In the genomic region with DNA sequence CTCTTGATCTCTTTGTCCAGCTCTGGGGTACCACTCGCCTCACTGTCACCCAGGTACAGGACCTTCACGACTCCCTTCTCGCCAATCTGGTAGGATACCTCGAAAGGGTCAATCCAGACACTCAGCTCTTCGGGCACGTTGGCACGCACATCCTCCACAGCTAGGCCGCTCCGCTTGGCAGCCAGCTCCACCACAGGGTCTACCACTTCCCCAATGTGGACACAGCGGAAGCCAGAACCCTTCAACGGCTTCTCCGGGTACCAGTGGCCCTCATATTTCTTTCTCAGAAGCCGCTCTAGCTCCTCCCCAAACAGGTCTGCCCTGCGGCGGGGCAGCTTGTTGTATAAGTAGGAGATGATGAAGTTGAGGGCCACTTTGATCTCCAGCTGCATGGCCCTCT, we compare ENCODE assay signal across 20 mouse cellular contexts. TPM values are rescaled to one million over a fixed set of nuclear protein-coding genes. Genes with fewer than 3 reads are reported as not detected.
A peak's percentile ranks its signal among the peaks of the same experiment; 100 is the strongest.
DNase-seq lines count a peak whose midpoint lies in the region; ATAC-seq and TF ChIP-seq lines count a peak whose summit lies in the region.
"Had no signal": no experiment of that assay in that cellular context is flagged by ENCODE, and none has a peak within 500 bp of the region (broad histone marks: within the 10 kb centered on the region; RNA-seq: fewer than 3 reads in every experiment).

No protein-coding gene starts in this region.

- peak overlapping the region; percentile 40; the same call in 1 of the 2 replicates for H3K27ac ChIP-seq in heart, adult 2 months
- no peak overlapping the region for H3K27ac ChIP-seq in heart, embryonic 10.5 days
- no peak overlapping the region for H3K27ac ChIP-seq in ES-E14 (ENCODE audit: insufficient read depth, low read depth, low read length, poor library complexity, severe bottlenecking)
- H3K27ac ChIP-seq: embryonic facial prominence, embryonic 10.5 days; forebrain, embryonic 13.5 days; heart, embryonic 13.5 days; hindbrain, embryonic 14.5 days; midbrain, embryonic 10.5 days; stomach, embryonic 15.5 days had no signal

- peaks cover 6% of the 10 kb centered on the region for H3K79me2 ChIP-seq in heart, adult 2 months (replicated peaks; ENCODE audit: control insufficient read depth, insufficient read depth, low read length)

- TF ChIP-seq EP300 in heart, adult 2 months (IDR thresholded peaks at IDR 0.05; ENCODE audit: insufficient read depth, low read depth, low read length), result no peak

- H3K4me1 ChIP-seq in heart, adult 2 months (ENCODE audit: control insufficient read depth, insufficient read depth, low read length), result peaks cover 12% of the 10 kb centered on the region
- peaks cover 28% of the 10 kb centered on the region for H3K4me1 ChIP-seq in heart, embryonic 10.5 days
- H3K4me1 ChIP-seq in ES-E14 (ENCODE audit: control insufficient read depth in 2 of 2, insufficient read depth in 2 of 2, low read length in 2 of 2, poor library complexity in 1 of 2), result peaks cover 0 to 18% of the 10 kb centered on the region in 2 experiments; a peak in 1 of 4 replicates
- H3K4me1 ChIP-seq: stomach, embryonic 15.5 days had no signal

- no peak overlapping the region for H3K9ac ChIP-seq in heart, adult 2 months (ENCODE audit: low read depth, low read length)
- H3K9ac ChIP-seq in ES-E14 (ENCODE audit: insufficient read depth, low read depth, low read length, poor library complexity, severe bottlenecking), result no peak overlapping the region
- H3K9ac ChIP-seq: forebrain, embryonic 13.5 days; heart, embryonic 13.5 days; hindbrain, embryonic 14.5 days; stomach, embryonic 15.5 days had no signal

- no peaks in the 10 kb centered on the region for H3K9me3 ChIP-seq in heart, embryonic 10.5 days
- no peaks in the 10 kb centered on the region for H3K9me3 ChIP-seq in ES-E14 (ENCODE audit: control insufficient read depth, insufficient read depth, low read depth, low read length)
- H3K9me3 ChIP-seq: embryonic facial prominence, embryonic 10.5 days; forebrain, embryonic 13.5 days; heart, embryonic 13.5 days; midbrain, embryonic 10.5 days; stomach, embryonic 15.5 days had no signal

- WGBS in heart, adult 2 months, result 73% methylated on average over 15 of the region's 15 CpGs
- WGBS in heart, embryonic 10.5 days, result 94% methylated on average over 15 of the region's 15 CpGs

- no peaks in the 10 kb centered on the region for H3K27me3 ChIP-seq in heart, adult 2 months (ENCODE audit: control insufficient read depth, insufficient read depth, low read length)
- H3K27me3 ChIP-seq in heart, embryonic 10.5 days (ENCODE audit: insufficient read depth, poor library complexity, severe bottlenecking), result no peaks in the 10 kb centered on the region
- H3K27me3 ChIP-seq: forebrain, embryonic 13.5 days; heart, embryonic 13.5 days; stomach, embryonic 15.5 days had no signal

- intact Hi-C loops in heart, adult 2 months (cut with DNase I), result no loop called here

- TF ChIP-seq POLR2A in heart, adult 2 months (IDR thresholded peaks at IDR 0.05; ENCODE audit: insufficient read depth, low read depth, low read length), result no peak

- H3K36me3 ChIP-seq in heart, adult 2 months (ENCODE audit: control insufficient read depth, insufficient read depth, low read length), result peaks cover 25% of the 10 kb centered on the region
- peaks cover 65% of the 10 kb centered on the region for H3K36me3 ChIP-seq in heart, embryonic 10.5 days
- H3K36me3 ChIP-seq in ES-E14 (ENCODE audit: control insufficient read depth, insufficient read depth, low read length, poor library complexity, severe bottlenecking), result peaks cover 11% of the 10 kb centered on the region; the same call in 1 of the 2 replicates

- in situ Hi-C loops in ES-E14 (cut with MboI; ENCODE audit: low sequenced_read_pairs in 2 of 2, unreplicated experiment in 2 of 2), result no loop called here

- TF ChIP-seq CTCF in heart, adult 2 months (IDR thresholded peaks at IDR 0.05), result no peak

- no peak for DNase-seq in heart, adult 2 months
- no peak for DNase-seq in heart, embryonic 10.5 days (ENCODE audit: low spot score)
- no peak for DNase-seq in ES-E14 (ENCODE audit: low read depth, low spot score)
- peak; percentile 23 for DNase-seq in thymus, postnatal 14 days
- no peak for DNase-seq in right cerebral cortex, postnatal 10 days (ENCODE audit: low spot score in 2 of 2)
- no peak for DNase-seq in urinary bladder, adult 18-20 months (ENCODE audit: low spot score in 2 of 2)
- DNase-seq: adrenal gland, adult 8-10 months; cerebellum, postnatal 36 days; gastrocnemius, postnatal 25 days; kidney, adult 9 months; lung, adult 18-20 months; lung, postnatal 14 days; right cerebral cortex, postnatal 25 days had no signal

- H3K4me3 ChIP-seq in heart, adult 2 months, result no peak overlapping the region
- no peak overlapping the region for H3K4me3 ChIP-seq in heart, embryonic 10.5 days
- H3K4me3 ChIP-seq in ES-E14 (ENCODE audit: insufficient read depth in 1 of 2, low read depth in 1 of 2, low read length in 2 of 2, poor library complexity in 1 of 2, severe bottlenecking in 1 of 2), result peak overlapping the region; percentile 12 to 17; a peak in 3 of 4 replicates
- H3K4me3 ChIP-seq: embryonic facial prominence, embryonic 10.5 days; forebrain, embryonic 13.5 days; heart, embryonic 13.5 days; midbrain, embryonic 10.5 days; stomach, embryonic 15.5 days had no signal

- peak; percentile 74 for ATAC-seq in granulocyte monocyte progenitor cell, adult 5-6 weeks (replicated peaks; ENCODE audit: poor library complexity, severe bottlenecking)
- ATAC-seq: forebrain, embryonic 13.5 days had no signal

TF ChIP-seq in ES-E14, 5 proteins besides CTCF, POLR2A, EP300 and RAD21:
- TF ChIP-seq ZC3H11A (IDR thresholded peaks at IDR 0.05; ENCODE audit: borderline replicate concordance, low read depth, low read length) (no peak), HCFC1 (IDR thresholded peaks at IDR 0.05; ENCODE audit: borderline replicate concordance, insufficient read depth, low read length) (no peak), ZNF384 (IDR thresholded peaks at IDR 0.05; ENCODE audit: low read depth, low read length) (no peak), CHD2 (IDR thresholded peaks at IDR 0.05; ENCODE audit: low read depth, low read length) (no peak), MAFK (IDR thresholded peaks at IDR 0.05; ENCODE audit: insufficient read depth, low read depth, low read length) (no peak)

RNA-seq across cellular contexts. Expression of a gene that starts 7.2 kb away (rescaled TPM):
- total RNA-seq in heart, adult 2 months (2021), result 100 to 1,000 TPM; 101 to 114 TPM
- 39.4 and 49.7 TPM in 2 replicates for polyA plus RNA-seq in heart, adult 2 months (2012; rRNA removed)
- polyA plus RNA-seq in heart, embryonic 10.5 days (2016; fragmentation: Nextera tagmentation; extraction: Ambion mirVana), result 13.0 and 15.6 TPM in 2 replicates
- 16.7 and 20.9 TPM in 2 replicates for total RNA-seq in ES-E14 (2012; rRNA removed)
- total RNA-seq in granulocyte monocyte progenitor cell, adult 5-6 weeks (2014; fragmentation: Nextera tagmentation), result 35.0 and 39.6 TPM in 2 replicates
- total RNA-seq in granulocyte monocyte progenitor cell, adult 5-6 weeks (2017), result 14.7 and 19.3 TPM in 2 replicates

RNA-seq across cellular contexts. Expression of a gene that starts 20.3 kb away (rescaled TPM):
- 10 to 100 TPM; 30.2 to 36.5 TPM for total RNA-seq in heart, adult 2 months (2021)
- polyA plus RNA-seq in heart, adult 2 months (2012; rRNA removed), result 30.2 and 39.1 TPM in 2 replicates
- polyA plus RNA-seq in heart, embryonic 10.5 days (2016; fragmentation: Nextera tagmentation; extraction: Ambion mirVana), result 154 and 200 TPM in 2 replicates
- total RNA-seq in ES-E14 (2012; rRNA removed), result 112 and 157 TPM in 2 replicates
- 101 and 107 TPM in 2 replicates for total RNA-seq in granulocyte monocyte progenitor cell, adult 5-6 weeks (2014; fragmentation: Nextera tagmentation)
- 79.2 and 148 TPM in 2 replicates for total RNA-seq in granulocyte monocyte progenitor cell, adult 5-6 weeks (2017)

RNA-seq across cellular contexts. Expression of a gene that starts 20.7 kb away (rescaled TPM):
- 1,000 to 10,000 TPM; 1,810 to 2,215 TPM for total RNA-seq in heart, adult 2 months (2021)
- polyA plus RNA-seq in heart, adult 2 months (2012; rRNA removed), result 2,076 and 2,628 TPM in 2 replicates
- 320 and 472 TPM in 2 replicates for polyA plus RNA-seq in heart, embryonic 10.5 days (2016; fragmentation: Nextera tagmentation; extraction: Ambion mirVana)
- total RNA-seq in ES-E14 (2012; rRNA removed), result 444 and 478 TPM in 2 replicates
- 123 and 126 TPM in 2 replicates for total RNA-seq in granulocyte monocyte progenitor cell, adult 5-6 weeks (2014; fragmentation: Nextera tagmentation)
- total RNA-seq in granulocyte monocyte progenitor cell, adult 5-6 weeks (2017), result 156 and 180 TPM in 2 replicates

RNA-seq across cellular contexts. Expression of a gene that starts 49.2 kb away (rescaled TPM):
- 100 to 1,000 TPM in 1 of 2 experiments, 10 to 100 TPM in 1; 46.7 to 127 TPM for total RNA-seq in heart, adult 2 months (2021)
- polyA plus RNA-seq in heart, adult 2 months (2012; rRNA removed), result 76.7 and 100 TPM in 2 replicates
- 17.3 and 20.2 TPM in 2 replicates for polyA plus RNA-seq in heart, embryonic 10.5 days (2016; fragmentation: Nextera tagmentation; extraction: Ambion mirVana)
- 20.9 and 25.2 TPM in 2 replicates for total RNA-seq in ES-E14 (2012; rRNA removed)
- total RNA-seq in granulocyte monocyte progenitor cell, adult 5-6 weeks (2014; fragmentation: Nextera tagmentation), result 6.6 and 9.4 TPM in 2 replicates
- 6.9 and 10.1 TPM in 2 replicates for total RNA-seq in granulocyte monocyte progenitor cell, adult 5-6 weeks (2017)

Comparison
In these comparisons a context has a peak if more than half of its experiments do, and no peak if none do; other contexts are left out.
1. H3K4me3 ChIP-seq: peak in ES-E14 (2 of 2); none in heart, adult 2 months (single experiment) and heart, embryonic 10.5 days (single experiment).